Mouse (Mus musculus): ENCODE results near the gene Smim1. TPM values are rescaled to one million over a fixed set of nuclear protein-coding genes. Genes with fewer than 3 reads are reported as not detected.

The Smim1 gene
- polyA plus RNA-seq, 1 experiment: 26.4 TPM

DNA sequence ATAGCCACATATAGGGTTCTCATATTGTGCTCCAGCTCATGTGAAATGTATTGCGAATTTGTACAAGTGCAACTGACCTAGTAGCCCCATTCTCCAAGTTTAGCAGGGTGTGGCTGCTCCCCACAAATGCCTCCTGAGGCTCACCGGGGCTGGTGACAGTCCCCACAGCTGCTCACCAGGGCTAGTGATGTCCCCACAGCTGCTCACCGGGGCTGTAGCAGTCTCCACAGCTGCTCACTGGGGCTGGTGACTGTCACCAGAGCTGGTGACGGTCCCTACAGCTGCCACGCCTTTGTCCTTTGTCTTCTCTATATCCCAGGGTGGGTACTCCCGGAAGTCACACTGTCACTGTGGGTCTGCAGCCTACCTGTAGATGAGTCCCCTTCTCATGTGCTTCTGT, 19.8 kb downstream of the Smim1 start:
- Histone ChIP-seq H3K4me3 (ENCODE audit: insufficient read depth, low read length) (no peak overlapping the region), H3K4me1 (ENCODE audit: control insufficient read depth, insufficient read depth, low read length) (no peaks in the 10 kb centered on the region), H3K27ac (ENCODE audit: insufficient read depth, low read length) (no peak overlapping the region)
- no peak for TF ChIP-seq CTCF (IDR thresholded peaks at IDR 0.05; ENCODE audit: borderline replicate concordance, insufficient read depth, low read length)
- TF ChIP-seq POLR2A (IDR thresholded peaks at IDR 0.05; ENCODE audit: low read depth, low read length): no peak

DNA sequence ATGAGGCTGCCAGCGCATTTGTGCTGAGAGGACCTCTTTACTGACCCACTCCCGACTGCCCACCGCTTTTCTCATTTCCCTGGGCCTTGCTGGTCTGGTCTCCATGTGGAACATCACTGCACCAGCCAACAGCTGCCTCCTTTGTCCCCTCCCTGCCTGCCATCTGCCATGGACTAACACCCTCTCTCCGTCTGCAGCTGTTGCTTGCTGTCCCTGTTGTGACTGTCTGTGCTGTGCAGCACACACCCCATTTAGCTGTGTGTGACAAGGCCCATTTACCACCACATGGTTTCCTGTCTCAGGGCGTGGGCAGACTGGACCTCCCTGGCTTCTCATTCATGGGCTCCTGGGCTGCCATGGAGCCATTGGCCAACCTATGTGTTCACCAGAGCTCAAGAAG, 20.5 kb downstream of the Smim1 start:
- no peak for TF ChIP-seq POLR2A (IDR thresholded peaks at IDR 0.05; ENCODE audit: low read depth, low read length)
- no peak for TF ChIP-seq CTCF (IDR thresholded peaks at IDR 0.05; ENCODE audit: borderline replicate concordance, insufficient read depth, low read length)
- no peaks in the 10 kb centered on the region for H3K4me1 ChIP-seq (ENCODE audit: control insufficient read depth, insufficient read depth, low read length)
- H3K27ac ChIP-seq (ENCODE audit: insufficient read depth, low read length): no peak overlapping the region
- H3K4me3 ChIP-seq (ENCODE audit: insufficient read depth, low read length): no peak overlapping the region

DNA sequence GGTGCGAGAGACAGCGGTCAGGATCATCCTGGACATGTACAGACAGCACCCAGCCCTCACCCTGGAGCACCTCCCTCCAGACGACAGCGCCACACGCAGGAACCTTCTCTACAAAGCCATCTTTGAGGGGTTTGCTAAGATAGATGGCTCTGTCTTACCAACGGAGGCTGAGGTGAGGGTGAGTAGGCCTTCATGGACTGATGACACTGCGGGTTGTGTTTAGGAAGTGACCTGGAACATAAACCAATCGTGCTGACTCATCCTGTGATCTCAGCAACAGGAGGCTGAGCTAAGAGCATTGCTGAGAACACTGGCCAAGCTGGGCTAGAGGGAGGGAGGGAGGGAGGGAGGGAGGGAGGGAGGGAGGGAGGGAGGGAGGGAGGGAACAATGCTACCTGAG, 32.5 kb downstream of the Smim1 start:
- Histone ChIP-seq H3K27ac (ENCODE audit: insufficient read depth, low read length) (no peak overlapping the region), H3K4me1 (ENCODE audit: control insufficient read depth, insufficient read depth, low read length) (0 out of 2 replicates have a peak, but pooled peaks cover 4% of the 10 kb centered on the region), H3K4me3 (ENCODE audit: insufficient read depth, low read length) (no peak overlapping the region)
- TF ChIP-seq POLR2A (IDR thresholded peaks at IDR 0.05; ENCODE audit: low read depth, low read length) (no peak), CTCF (IDR thresholded peaks at IDR 0.05; ENCODE audit: borderline replicate concordance, insufficient read depth, low read length) (no peak)

DNA sequence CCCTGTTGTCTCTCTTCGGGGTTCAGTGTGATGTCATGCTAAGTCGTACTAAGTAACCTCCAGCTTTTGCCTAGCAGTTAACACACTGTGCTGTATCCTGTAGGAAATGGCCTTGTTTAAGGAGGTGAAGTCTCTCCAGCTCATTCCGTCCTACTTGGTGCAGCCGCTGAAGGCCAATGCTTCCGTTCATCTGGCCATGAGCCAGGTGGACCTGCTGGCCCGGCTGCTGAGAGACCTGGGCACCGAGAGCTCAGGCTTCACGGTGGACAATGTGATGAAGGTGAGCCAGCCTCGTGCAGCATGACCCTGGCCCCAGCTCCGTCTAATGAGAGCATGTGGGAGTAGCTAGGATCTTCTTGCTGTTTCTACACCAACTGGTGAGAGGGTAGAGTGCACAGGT, 33.3 kb downstream of the Smim1 start:
- no peak for TF ChIP-seq CTCF (IDR thresholded peaks at IDR 0.05; ENCODE audit: borderline replicate concordance, insufficient read depth, low read length)
- TF ChIP-seq POLR2A (IDR thresholded peaks at IDR 0.05; ENCODE audit: low read depth, low read length): no peak
- 0 out of 2 replicates have a peak, but pooled peaks cover 4% of the 10 kb centered on the region for H3K4me1 ChIP-seq (ENCODE audit: control insufficient read depth, insufficient read depth, low read length)
- no peak overlapping the region for H3K27ac ChIP-seq (ENCODE audit: insufficient read depth, low read length)
- no peak overlapping the region for H3K4me3 ChIP-seq (ENCODE audit: insufficient read depth, low read length)

DNA sequence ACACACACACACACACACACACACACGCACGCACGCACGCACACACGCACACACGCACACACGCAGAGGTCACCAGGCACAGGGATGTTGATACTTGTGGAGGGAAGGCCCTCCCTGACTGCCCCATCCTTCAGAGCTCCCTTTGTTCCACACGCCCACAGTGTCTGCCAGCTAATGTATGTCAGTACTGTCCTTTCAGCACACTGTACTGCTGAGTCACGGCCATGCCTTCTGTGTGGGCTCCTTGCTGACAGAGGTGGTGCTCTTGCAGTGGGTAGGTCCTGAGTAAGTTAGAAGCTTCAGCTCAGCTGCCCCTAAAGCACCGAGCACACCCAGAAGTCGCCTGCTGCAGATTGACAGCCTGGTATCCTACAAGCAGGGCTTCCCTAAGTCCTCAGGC, 45.6 kb downstream of the Smim1 start:
- Histone ChIP-seq H3K4me1 (ENCODE audit: control insufficient read depth, insufficient read depth, low read length) (no peaks in the 10 kb centered on the region), H3K27ac (ENCODE audit: insufficient read depth, low read length) (no peak overlapping the region), H3K4me3 (ENCODE audit: insufficient read depth, low read length) (no peak overlapping the region)
- no peak for TF ChIP-seq CTCF (IDR thresholded peaks at IDR 0.05; ENCODE audit: borderline replicate concordance, insufficient read depth, low read length)
- TF ChIP-seq POLR2A (IDR thresholded peaks at IDR 0.05; ENCODE audit: low read depth, low read length): no peak

DNA sequence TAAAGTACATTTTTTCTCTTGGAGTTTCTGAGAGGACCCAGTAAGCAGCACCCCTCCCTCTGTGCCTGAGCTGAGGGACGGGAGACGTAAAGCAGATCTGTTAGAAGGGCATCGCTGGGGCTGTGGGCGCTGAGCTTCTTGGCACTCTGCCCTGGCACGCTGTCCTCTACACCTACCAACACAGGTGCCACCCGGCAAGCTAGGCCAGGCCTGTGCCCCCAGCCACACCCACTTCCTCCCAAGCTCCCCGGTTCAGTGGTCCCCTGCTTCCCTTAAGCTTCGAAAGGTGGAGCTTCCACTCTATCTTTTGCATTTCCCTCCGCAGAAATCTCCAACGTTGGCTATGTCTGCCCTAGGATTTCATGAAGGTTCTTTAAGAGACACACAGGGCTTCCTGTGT, 46.8 kb downstream of the Smim1 start:
- no peak for TF ChIP-seq CTCF (IDR thresholded peaks at IDR 0.05; ENCODE audit: borderline replicate concordance, insufficient read depth, low read length)
- no peak for TF ChIP-seq POLR2A (IDR thresholded peaks at IDR 0.05; ENCODE audit: low read depth, low read length)
- no peaks in the 10 kb centered on the region for H3K4me1 ChIP-seq (ENCODE audit: control insufficient read depth, insufficient read depth, low read length)
- H3K27ac ChIP-seq (ENCODE audit: insufficient read depth, low read length): no peak overlapping the region
- H3K4me3 ChIP-seq (ENCODE audit: insufficient read depth, low read length): no peak overlapping the region

DNA sequence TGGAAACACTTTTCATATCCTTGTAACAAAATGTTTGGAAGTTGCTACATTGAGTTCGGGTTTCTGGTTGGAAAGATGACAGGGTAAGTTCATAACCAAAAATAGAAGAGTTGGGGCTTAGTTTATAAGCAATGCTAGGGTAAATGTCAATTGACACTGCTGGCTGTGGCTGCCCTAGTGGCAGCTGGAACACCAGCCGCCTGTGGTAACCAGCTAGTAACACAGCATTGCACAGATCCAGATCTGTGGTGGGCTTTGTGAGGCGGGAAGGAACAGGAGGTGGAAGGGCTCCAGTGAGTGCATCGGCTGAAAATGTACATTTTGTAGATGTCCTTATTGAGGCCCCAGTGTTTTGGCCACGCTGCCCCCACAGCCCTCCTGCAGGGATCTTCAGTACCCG, 50.3 kb downstream of the Smim1 start:
- TF ChIP-seq POLR2A (IDR thresholded peaks at IDR 0.05; ENCODE audit: low read depth, low read length): no peak
- no peak for TF ChIP-seq CTCF (IDR thresholded peaks at IDR 0.05; ENCODE audit: borderline replicate concordance, insufficient read depth, low read length)
- Histone ChIP-seq H3K4me1 (ENCODE audit: control insufficient read depth, insufficient read depth, low read length) (no peaks in the 10 kb centered on the region), H3K4me3 (ENCODE audit: insufficient read depth, low read length) (peak overlapping the region; percentile 80), H3K27ac (ENCODE audit: insufficient read depth, low read length) (no peak overlapping the region)

DNA sequence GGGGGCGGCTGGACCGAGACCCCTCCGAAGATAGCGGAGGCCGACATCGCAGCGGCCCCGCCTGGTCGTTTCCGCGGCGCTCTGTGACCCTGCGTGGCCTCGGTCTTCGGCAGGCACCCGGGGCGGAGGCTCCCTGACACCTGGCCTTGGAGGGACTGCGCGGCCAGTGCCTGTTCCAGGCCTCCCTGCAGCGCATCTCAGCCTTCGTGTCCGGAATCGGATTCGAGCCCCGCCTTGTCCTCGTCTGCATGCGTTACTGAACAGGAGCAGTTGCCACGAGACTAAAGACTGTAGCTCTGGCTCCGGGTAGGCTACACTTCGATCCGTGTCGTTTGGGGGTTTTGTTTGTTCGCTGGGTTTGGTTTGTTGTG, 50.8 kb downstream of the Smim1 start:
- Histone ChIP-seq H3K4me3 (ENCODE audit: insufficient read depth, low read length) (peak overlapping the region; percentile 80), H3K4me1 (ENCODE audit: control insufficient read depth, insufficient read depth, low read length) (no peaks in the 10 kb centered on the region), H3K27ac (ENCODE audit: insufficient read depth, low read length) (no peak overlapping the region)
- no peak for TF ChIP-seq POLR2A (IDR thresholded peaks at IDR 0.05; ENCODE audit: low read depth, low read length)
- no peak for TF ChIP-seq CTCF (IDR thresholded peaks at IDR 0.05; ENCODE audit: borderline replicate concordance, insufficient read depth, low read length)

DNA sequence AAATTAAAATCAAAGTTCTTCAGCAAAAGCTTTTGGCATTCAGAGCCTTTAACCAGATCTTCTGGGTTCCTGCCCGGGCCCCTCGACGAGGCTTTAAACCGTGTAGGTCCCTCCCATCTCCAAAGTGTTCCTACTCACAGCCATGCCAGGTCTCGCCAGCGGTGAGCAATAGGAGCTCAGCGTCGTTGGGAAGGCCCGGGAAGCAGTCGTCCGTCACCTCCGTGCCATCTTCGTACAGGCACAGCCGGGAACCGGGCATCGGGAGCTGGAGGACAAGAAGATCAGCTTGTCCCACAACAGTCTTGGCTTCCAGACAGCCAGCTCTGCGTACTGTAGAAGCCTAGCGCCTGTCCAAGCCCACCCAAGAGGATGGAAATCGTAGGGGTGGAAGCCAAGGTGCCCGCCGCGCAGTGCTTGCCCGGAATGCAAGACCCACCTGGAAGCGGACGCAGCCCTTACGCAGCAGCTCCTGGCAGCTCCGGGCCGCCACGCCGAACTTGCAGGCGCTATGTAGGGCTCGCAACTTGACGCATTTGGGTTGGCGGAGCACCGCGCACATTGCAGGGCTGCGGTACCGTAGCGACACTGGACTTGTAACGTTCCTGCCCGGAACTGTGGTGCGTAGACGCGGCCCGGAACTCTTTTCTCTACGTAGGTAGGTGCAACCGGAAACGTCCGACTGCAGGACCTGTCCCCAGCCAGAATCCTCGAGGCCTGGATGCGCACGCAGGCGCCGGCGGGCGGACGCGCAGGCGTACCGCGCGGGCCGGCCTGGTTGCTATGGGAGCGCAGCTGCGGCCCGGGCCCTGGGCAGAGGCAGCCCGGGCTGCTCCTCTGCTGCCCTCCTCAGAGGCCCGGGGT, 51.4 kb downstream of the Smim1 start, which contains the start of the genes Dffb and Cep104:
Dffb (minus strand) TSS at position 696 of the 861 bp plus-strand sequence.
Cep104 (plus strand) TSS at position 764 of the 861 bp plus-strand sequence.
- H3K4me1 ChIP-seq (ENCODE audit: control insufficient read depth, insufficient read depth, low read length): no peaks in the 10 kb centered on the region
- H3K4me3 ChIP-seq (ENCODE audit: insufficient read depth, low read length): peak within 1 kb of the TSS; percentile 80
- peak; percentile 81 for TF ChIP-seq POLR2A (IDR thresholded peaks at IDR 0.05; ENCODE audit: low read depth, low read length)
- TF ChIP-seq CTCF (IDR thresholded peaks at IDR 0.05; ENCODE audit: borderline replicate concordance, insufficient read depth, low read length): no peak
- no peak within 1 kb of the TSS for H3K27ac ChIP-seq (ENCODE audit: insufficient read depth, low read length)

Other genes with a start within 250 kb of the Smim1 start
- 14.2 and 18.5 TPM in 2 replicates for gene A430005L14Rik, start 69.0 kb downstream of the Smim1 start, polyA plus RNA-seq (2011; ENCODE audit: insufficient read length, low read depth, missing spikeins)
- 6.1 and 7.7 TPM in 2 replicates for gene Dffb, start 51.1 kb downstream of the Smim1 start, polyA plus RNA-seq (2011; ENCODE audit: insufficient read length, low read depth, missing spikeins)
- gene Cep104, start 51.0 kb downstream of the Smim1 start, polyA plus RNA-seq (2011; ENCODE audit: insufficient read length, low read depth, missing spikeins): 11.4 and 16.0 TPM in 2 replicates
- gene Lrrc47, start 14.5 kb downstream of the Smim1 start, polyA plus RNA-seq (2011; ENCODE audit: insufficient read length, low read depth, missing spikeins): 40.4 and 41.8 TPM in 2 replicates
- not detected in 2 replicates for gene Ccdc27, start 16.4 kb upstream of the Smim1 start, polyA plus RNA-seq (2011; ENCODE audit: insufficient read length, low read depth, missing spikeins)
- not detected in 2 replicates for gene Trp73, start 114.0 kb upstream of the Smim1 start, polyA plus RNA-seq (2011; ENCODE audit: insufficient read length, low read depth, missing spikeins)
- 9.9 and 13.0 TPM in 2 replicates for gene Wrap73, start 116.1 kb upstream of the Smim1 start, polyA plus RNA-seq (2011; ENCODE audit: insufficient read length, low read depth, missing spikeins)
- gene Tprgl, start 134.4 kb upstream of the Smim1 start, polyA plus RNA-seq (2011; ENCODE audit: insufficient read length, low read depth, missing spikeins): 85.8 and 86.3 TPM in 2 replicates
- 2.3 and 22.7 TPM in 2 replicates for gene Megf6, start 144.5 kb upstream of the Smim1 start, polyA plus RNA-seq (2011; ENCODE audit: insufficient read length, low read depth, missing spikeins)